Mouse (Mus musculus) limb, embryonic 12.5 days (tissue): Measurements from ENCODE around the gene Lpar3. TPM values are rescaled to one million over a fixed set of nuclear protein-coding genes. Genes with fewer than 3 reads are reported as not detected.

ENCODE experiments used
- ATAC-seq: fragments of 200-750 bp; cut with Nextera tagmentation; 2 replicates; pipeline ENCODE4 v1.8.0; 2017; ENCODE audit warnings: low read depth, moderate TSS enrichment; ENCODE audit not compliant: insufficient number of reproducible peaks, insufficient read depth, low FRiP score, low TSS enrichment
- H3K27ac ChIP-seq: fragments of 300-500 bp; sonication (generic); 2 replicates; pipeline ENCODE4 v1.5.1; 2016; ENCODE audit warnings: mild to moderate bottlenecking, moderate library complexity
- H3K27me3 ChIP-seq: fragments of 300-500 bp; sonication (generic); 2 replicates; pipeline ENCODE4 v1.6.1; 2016; ENCODE audit warnings: mild to moderate bottlenecking, moderate library complexity
- H3K36me3 ChIP-seq: fragments of 300-500 bp; sonication (generic); 2 replicates; pipeline ENCODE4 v1.6.1; 2016; ENCODE audit warnings: mild to moderate bottlenecking, moderate library complexity
- H3K4me1 ChIP-seq: fragments of 300-500 bp; sonication (generic); replicated peaks from 2 replicates; pipeline ENCODE4 v1.6.1; 2016
- H3K4me2 ChIP-seq: fragments of 300-500 bp; sonication (generic); 2 replicates; pipeline ENCODE4 v1.6.1; 2016; ENCODE audit warnings: mild to moderate bottlenecking, moderate library complexity
- H3K4me3 ChIP-seq: fragments of 300-500 bp; sonication (generic); replicated peaks from 2 replicates; pipeline ENCODE4 v1.5.1; 2016; ENCODE audit warnings: mild to moderate bottlenecking
- H3K9ac ChIP-seq: fragments of 300-500 bp; sonication (generic); replicated peaks from 2 replicates; pipeline ENCODE4 v1.6.1; 2016; ENCODE audit warnings: mild to moderate bottlenecking, moderate library complexity
- H3K9me3 ChIP-seq: fragments of 300-500 bp; sonication (generic); 2 replicates; pipeline ENCODE4 v1.6.1; 2016; ENCODE audit warnings: mild to moderate bottlenecking, moderate library complexity
- WGBS: fragments of 180-500 bp; shearing (Covaris S2); methylation state at CpG from one replicate; pipeline ENCODE4 v1.1.7; 2016; 5-methylcytosine and 5-hydroxymethylcytosine counted together
- polyA plus RNA-seq: library from polyadenylated mRNA; unstranded; fragments of >200 nt; fragmentation: Nextera tagmentation; extraction: Ambion mirVana; gene quantifications from 2 replicates; pipeline ENCODE4 v1.2.1, GENCODE M21; 2016

The Lpar3 gene
- polyA plus RNA-seq, 1 experiment from 2014 or later: 0.64 TPM

DNA sequence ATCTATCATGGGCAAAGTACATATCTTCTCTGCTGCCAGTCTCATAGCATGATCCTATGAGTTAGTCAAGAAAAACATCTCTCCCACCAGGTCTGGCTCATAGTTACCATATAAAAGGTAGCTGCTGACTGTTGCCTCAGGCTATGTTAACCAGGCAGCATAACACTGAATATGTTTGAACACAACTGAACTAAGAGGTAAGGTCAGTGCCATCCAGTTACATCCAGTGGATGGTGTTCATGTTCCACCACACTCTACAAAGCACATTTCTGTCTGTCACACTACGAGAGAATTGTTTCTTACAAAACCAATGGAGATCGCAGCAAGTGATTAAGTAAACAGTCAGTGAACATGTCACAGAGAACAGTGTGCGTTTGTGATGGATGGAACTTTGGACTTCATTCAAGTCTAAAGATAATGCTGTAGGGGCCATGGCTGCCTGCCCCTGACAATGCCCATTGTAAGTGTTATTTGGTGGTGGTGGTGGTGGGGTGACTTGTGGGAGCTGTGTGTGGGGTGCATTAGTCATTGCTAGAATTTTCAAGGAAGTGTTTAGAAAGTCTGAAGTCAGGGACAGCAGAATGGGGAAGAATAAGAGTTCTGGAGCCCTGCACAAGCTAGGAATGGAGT is 63.1 kb downstream of the Lpar3 start:
- 92% methylated on average over 3 of the region's 3 CpGs for WGBS
- no peak for ATAC-seq

DNA sequence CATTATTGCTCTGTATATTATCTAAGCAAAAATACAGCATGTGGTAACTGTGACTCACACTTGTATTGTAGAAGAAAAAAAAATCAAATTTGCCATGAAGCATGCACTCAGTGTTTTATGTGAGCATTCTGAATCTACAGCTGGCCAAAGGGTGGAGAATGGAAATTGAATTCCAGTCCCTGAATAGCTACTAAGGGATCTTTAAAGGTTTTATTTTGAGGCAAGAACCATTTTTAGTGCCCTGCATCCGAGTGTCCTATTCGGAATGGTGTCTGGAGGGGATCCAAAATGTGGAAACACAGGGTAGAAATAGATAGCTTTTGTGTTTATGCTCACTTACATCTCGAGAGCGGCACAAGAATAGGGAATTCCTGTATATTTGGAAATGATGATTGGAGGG is 65.4 kb downstream of the Lpar3 start:
- no peaks in the 10 kb centered on the region for H3K4me1 ChIP-seq
- H3K9me3 ChIP-seq: no peaks in the 10 kb centered on the region
- no peak overlapping the region for H3K4me2 ChIP-seq
- H3K4me3 ChIP-seq: no peak overlapping the region
- no peak for ATAC-seq
- no peaks in the 10 kb centered on the region for H3K27me3 ChIP-seq
- 78% methylated on average over 4 of the region's 4 CpGs for WGBS
- H3K36me3 ChIP-seq: no peaks in the 10 kb centered on the region
- no peak overlapping the region for H3K27ac ChIP-seq
- no peak overlapping the region for H3K9ac ChIP-seq

More for the DNA sequence above, 63.1 kb downstream of the Lpar3 start:
- Histone ChIP-seq H3K36me3 (no peaks in the 10 kb centered on the region), H3K27me3 (no peaks in the 10 kb centered on the region), H3K27ac (no peak overlapping the region), H3K4me3 (no peak overlapping the region), H3K9me3 (no peaks in the 10 kb centered on the region), H3K9ac (no peak overlapping the region), H3K4me2 (no peak overlapping the region), H3K4me1 (no peaks in the 10 kb centered on the region)

DNA sequence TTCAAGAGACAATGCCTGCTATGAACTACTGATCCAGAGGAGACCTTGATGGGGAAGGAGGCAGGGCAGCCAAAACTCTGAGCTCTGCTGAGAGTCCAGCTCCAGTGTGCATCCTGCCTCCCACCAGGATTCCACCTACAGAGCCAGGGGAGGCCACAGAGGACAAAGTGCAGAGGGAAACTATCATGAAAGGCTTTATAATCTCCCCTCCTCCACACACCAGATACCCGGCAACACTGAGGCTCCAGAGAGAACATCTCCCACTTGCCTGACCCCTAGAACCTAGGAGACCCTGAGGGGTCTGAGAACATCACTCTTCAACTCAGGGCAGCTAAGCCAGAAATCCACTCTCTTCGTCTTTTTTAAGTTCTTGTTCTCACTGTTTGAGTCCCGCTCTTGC is 71.2 kb downstream of the Lpar3 start:
- Histone ChIP-seq H3K9me3 (no peaks in the 10 kb centered on the region), H3K9ac (no peak overlapping the region), H3K4me1 (no peaks in the 10 kb centered on the region), H3K27ac (no peak overlapping the region), H3K4me2 (no peak overlapping the region), H3K4me3 (no peak overlapping the region), H3K27me3 (no peaks in the 10 kb centered on the region), H3K36me3 (no peaks in the 10 kb centered on the region)
- 71% methylated on average over 3 of the region's 3 CpGs for WGBS
- no peak for ATAC-seq

DNA sequence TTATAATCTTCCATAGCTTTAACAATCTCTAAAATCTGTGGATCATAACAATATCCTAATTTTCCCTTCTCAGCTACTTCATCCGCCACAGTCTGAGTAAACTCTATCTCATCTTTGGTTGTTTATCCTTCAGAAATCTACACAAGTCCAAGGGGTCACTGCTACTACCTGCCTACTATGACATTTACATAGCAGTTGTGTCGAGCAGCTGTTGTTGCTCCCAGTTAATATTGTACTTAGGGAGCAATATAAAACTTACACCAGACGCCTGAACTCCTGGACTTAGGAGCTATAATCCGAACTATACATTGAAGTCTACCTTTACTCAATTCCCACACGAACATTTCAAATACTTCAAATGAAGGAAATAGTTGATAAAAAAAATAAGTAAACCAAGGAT is 71.8 kb downstream of the Lpar3 start:
- Histone ChIP-seq H3K4me2 (no peak overlapping the region), H3K9ac (no peak overlapping the region), H3K36me3 (no peaks in the 10 kb centered on the region), H3K4me3 (no peak overlapping the region), H3K4me1 (no peaks in the 10 kb centered on the region), H3K9me3 (no peaks in the 10 kb centered on the region), H3K27me3 (no peaks in the 10 kb centered on the region), H3K27ac (no peak overlapping the region)
- no peak for ATAC-seq
- WGBS: 73% methylated on average over 5 of the region's 5 CpGs

DNA sequence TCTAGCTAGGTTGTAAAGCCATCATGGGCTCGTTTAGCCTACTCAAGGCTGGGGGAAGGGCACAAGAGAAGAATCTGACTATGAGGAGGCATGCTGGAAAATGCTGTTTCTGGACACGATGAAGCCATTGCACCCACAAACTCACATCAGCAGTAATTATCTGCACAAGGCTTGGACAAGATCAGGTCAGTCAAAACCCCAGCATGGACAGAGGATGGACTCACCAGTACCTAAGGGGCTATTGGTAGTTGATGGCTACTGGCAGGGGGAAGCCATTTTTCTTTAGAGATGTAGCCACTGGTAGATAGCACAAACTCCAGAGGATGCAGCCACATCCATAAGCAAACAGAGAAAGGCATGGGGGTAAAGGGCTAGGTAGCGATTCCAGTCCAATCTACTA is 81.7 kb downstream of the Lpar3 start:
- Histone ChIP-seq H3K27ac (no peak overlapping the region), H3K4me3 (no peak overlapping the region), H3K9ac (no peak overlapping the region), H3K4me1 (0 out of 2 replicates have a peak, but pooled peaks cover 5% of the 10 kb centered on the region), H3K36me3 (no peaks in the 10 kb centered on the region), H3K4me2 (no peak overlapping the region), H3K9me3 (no peaks in the 10 kb centered on the region), H3K27me3 (no peaks in the 10 kb centered on the region)
- no peak for ATAC-seq
- 57% methylated on average over 3 of the region's 3 CpGs for WGBS

DNA sequence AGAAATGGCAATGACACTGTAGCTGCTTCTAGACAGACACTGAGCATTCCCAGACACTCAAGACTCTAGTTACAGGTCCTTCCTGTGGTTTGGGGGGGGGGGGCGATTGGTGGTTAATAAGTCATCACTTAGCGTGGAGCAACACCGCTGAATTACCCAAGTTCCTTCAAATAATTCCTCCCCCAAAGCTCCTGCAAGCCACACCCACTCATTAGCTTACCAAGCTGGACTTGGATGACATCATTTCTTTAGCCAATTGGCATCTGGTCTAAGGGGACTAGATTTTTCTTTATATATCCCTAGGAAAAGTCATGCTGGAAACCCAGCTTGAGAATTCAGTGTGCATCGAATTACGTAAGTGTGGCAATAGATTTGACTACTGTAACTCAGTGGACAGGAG is 82.4 kb downstream of the Lpar3 start:
- WGBS: 83% methylated on average over 5 of the region's 5 CpGs
- Histone ChIP-seq H3K9me3 (no peaks in the 10 kb centered on the region), H3K4me3 (no peak overlapping the region), H3K4me1 (0 out of 2 replicates have a peak, but pooled peaks cover 5% of the 10 kb centered on the region), H3K9ac (no peak overlapping the region), H3K4me2 (no peak overlapping the region), H3K36me3 (no peaks in the 10 kb centered on the region), H3K27ac (no peak overlapping the region), H3K27me3 (no peaks in the 10 kb centered on the region)
- ATAC-seq: no peak

DNA sequence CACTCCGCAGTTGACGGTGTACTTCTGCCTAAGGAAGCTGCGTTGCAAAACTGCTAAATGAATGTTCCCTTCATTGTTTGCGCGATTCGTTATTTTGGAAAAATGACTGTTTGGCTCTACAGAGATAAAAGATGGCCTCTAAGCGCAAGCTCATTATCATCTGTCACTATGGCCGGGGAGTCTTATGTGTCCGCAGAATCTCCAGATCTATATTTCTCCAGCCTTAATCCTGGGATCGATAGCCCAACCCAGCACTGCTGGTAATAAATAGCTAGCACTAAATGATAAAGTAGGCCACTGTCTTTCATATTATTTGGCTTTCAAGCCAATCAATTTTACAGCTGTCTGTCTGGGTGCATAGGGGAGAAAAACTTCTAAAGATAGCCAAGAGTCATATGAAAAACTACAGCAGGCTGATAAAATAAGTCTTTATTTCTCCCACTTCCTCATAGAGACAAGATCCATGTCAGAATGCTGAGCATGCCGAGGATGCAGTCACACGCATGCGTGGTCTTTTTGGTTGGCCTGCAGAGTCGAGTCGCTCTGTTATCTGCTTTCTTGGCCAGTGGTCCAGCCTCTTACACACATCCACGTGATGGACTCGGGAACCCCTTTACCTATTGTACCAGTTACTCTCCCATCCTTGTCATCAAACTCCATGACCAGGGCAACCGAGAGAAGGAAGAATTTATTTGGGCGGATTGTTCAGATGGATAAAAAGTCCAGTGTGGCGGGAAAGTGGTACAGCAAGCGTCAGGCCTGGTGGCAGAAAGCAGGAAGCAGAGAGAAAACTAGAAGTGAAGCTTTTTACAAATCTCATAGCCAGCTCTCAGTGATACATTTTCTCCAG is 84.0 kb downstream of the Lpar3 start:
- H3K27me3 ChIP-seq: no peaks in the 10 kb centered on the region
- H3K9ac ChIP-seq: no peak overlapping the region
- 89% methylated on average over 21 of the region's 21 CpGs for WGBS
- H3K4me1 ChIP-seq: 0 out of 2 replicates have a peak, but pooled peaks cover 9% of the 10 kb centered on the region
- H3K4me2 ChIP-seq: no peak overlapping the region
- no peak overlapping the region for H3K4me3 ChIP-seq
- no peaks in the 10 kb centered on the region for H3K9me3 ChIP-seq
- no peak overlapping the region for H3K27ac ChIP-seq
- H3K36me3 ChIP-seq: no peaks in the 10 kb centered on the region
- no peak for ATAC-seq

DNA sequence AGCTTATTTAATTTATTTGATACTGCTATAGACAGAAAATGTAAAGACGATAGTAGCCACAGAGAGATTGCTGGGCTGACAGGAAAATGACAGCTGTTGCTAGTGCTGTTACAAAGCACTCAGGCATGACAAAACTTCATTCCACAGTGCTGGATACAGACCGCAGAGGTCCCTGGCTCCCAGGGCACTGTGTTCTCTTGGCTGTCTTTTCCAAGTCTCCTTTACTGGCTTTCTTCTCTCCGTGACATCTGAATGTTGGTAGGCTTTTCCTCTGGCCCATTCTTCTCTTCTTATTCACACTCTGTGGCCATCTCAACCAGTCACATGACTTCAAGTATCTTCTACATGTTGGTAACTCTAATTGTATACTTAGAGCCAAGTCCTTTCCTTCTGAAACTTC is 86.6 kb downstream of the Lpar3 start:
- Histone ChIP-seq H3K4me2 (no peak overlapping the region), H3K36me3 (no peaks in the 10 kb centered on the region), H3K4me3 (no peak overlapping the region), H3K9me3 (no peaks in the 10 kb centered on the region), H3K27me3 (no peaks in the 10 kb centered on the region), H3K4me1 (peaks cover 16% of the 10 kb centered on the region; the same call in 1 of the 2 replicates), H3K27ac (no peak overlapping the region), H3K9ac (no peak overlapping the region)
- 87% methylated on average over 3 of the region's 3 CpGs for WGBS
- no peak for ATAC-seq

DNA sequence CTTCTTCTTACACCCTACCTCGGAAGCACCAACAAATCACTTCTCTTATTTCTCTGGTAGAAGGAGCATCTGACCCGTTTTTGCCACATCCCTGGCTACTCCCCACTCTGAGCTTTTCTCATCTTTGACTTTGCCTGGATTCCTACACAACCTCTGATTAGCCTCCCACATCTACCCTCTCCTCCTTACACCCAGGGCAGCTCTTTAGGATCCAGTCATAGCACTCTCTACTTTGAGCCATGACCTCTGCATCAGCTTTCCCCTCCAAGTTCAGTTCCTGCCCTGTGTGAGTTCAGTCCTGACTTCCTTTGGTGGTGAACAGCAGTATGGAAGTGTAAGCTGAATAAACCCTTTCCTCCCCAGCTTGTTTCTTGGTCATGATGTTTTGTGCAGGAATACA is 87.1 kb downstream of the Lpar3 start:
- Histone ChIP-seq H3K4me3 (no peak overlapping the region), H3K9me3 (no peaks in the 10 kb centered on the region), H3K9ac (no peak overlapping the region), H3K36me3 (no peaks in the 10 kb centered on the region), H3K27ac (no peak overlapping the region), H3K4me2 (no peak overlapping the region), H3K4me1 (peaks cover 16% of the 10 kb centered on the region; the same call in 1 of the 2 replicates), H3K27me3 (no peaks in the 10 kb centered on the region)
- WGBS: 57% methylated on average over 2 of the region's 2 CpGs
- no peak for ATAC-seq

DNA sequence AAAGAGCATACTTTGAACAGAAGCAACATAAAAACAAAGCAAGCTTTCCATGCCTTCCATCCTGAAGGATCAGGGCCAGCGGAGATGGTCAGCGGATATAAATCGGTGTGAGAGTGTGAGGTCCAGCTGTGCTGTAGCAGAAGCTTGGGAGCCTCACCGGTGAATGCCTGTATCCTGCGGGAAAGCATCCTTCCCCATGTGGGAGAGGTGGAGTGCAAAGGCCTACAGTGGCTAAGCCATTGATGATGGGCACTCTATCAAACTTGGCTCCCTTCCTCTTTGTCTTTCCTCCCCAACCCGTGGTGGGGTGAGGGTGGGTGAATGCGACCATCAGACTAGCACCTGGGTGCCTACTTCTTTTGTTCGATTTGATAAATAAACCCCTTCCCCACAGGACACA is 88.8 kb downstream of the Lpar3 start:
- peaks cover 16% of the 10 kb centered on the region; the same call in 1 of the 2 replicates for H3K4me1 ChIP-seq
- H3K9ac ChIP-seq: no peak overlapping the region
- no peak overlapping the region for H3K4me2 ChIP-seq
- no peak overlapping the region for H3K27ac ChIP-seq
- H3K27me3 ChIP-seq: no peaks in the 10 kb centered on the region
- no peaks in the 10 kb centered on the region for H3K36me3 ChIP-seq
- WGBS: 77% methylated on average over 8 of the region's 8 CpGs
- no peak for ATAC-seq
- H3K9me3 ChIP-seq: no peaks in the 10 kb centered on the region
- no peak overlapping the region for H3K4me3 ChIP-seq

DNA sequence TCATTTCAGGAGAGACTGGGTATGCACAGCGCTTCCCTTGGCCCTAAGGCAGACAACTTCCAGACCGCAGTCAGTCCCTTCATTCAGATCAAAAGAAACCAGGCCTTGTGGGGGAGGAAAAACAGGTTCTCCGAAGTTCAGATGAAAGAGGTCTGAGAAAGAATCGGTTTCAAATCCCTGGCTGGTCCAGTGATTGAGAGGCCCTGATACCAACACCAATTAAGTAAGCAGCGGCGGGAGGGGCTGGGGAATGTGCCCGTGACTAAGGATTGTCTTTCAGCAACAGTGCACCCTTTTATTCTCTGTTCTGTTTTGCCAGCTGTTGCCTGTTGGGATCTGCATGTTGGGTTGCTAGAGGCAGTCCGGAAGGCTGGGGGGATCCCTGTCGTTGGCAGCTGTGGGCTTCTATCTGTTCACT is 90.4 kb downstream of the Lpar3 start:
- no peaks in the 10 kb centered on the region for H3K36me3 ChIP-seq
- 10% methylated on average over 9 of the region's 9 CpGs for WGBS
- no peak overlapping the region for H3K4me2 ChIP-seq
- H3K9ac ChIP-seq: no peak overlapping the region
- peaks cover 11% of the 10 kb centered on the region; the same call in 1 of the 2 replicates for H3K4me1 ChIP-seq
- no peak overlapping the region for H3K4me3 ChIP-seq
- H3K27ac ChIP-seq: no peak overlapping the region
- no peaks in the 10 kb centered on the region for H3K27me3 ChIP-seq
- H3K9me3 ChIP-seq: no peaks in the 10 kb centered on the region
- no peak for ATAC-seq
